Mouse (Mus musculus) CH12.LX (cell line): Measurements from ENCODE around the gene Tgds. TPM values are rescaled to one million over a fixed set of nuclear protein-coding genes. Genes with fewer than 3 reads are reported as not detected.

Experiments
- DNase-seq: peaks from one replicate; pipeline ENCODE4 v3.0.0-alpha.2; 2013; ENCODE audit errors: extremely low read depth
- H3K27ac ChIP-seq: 2 replicates; pipeline ENCODE4 v1.5.1; 2012; ENCODE audit warnings: low read depth, mild to moderate bottlenecking, control low read depth, moderate library complexity; ENCODE audit not compliant: insufficient read depth
- H3K27me3 ChIP-seq: replicated peaks from 2 replicates; pipeline ENCODE3; 2012; ENCODE audit warnings: inconsistent platforms
- H3K36me3 ChIP-seq, 2 experiments: replicated peaks in 1 of 2; 2 replicates each; pipeline versions ENCODE3 to v1.6.1; 2012; ENCODE audit warnings: inconsistent platforms in 1 of 2, low read length in 1 of 2, mild to moderate bottlenecking in 1 of 2, mixed read lengths in 1 of 2, moderate library complexity in 1 of 2; ENCODE audit not compliant: control insufficient read depth in 1 of 2, insufficient read depth in 1 of 2
- H3K4me1 ChIP-seq, 2 experiments: 2 replicates each; pipeline ENCODE4 v1.6.1; 2012; ENCODE audit warnings: inconsistent platforms in 1 of 2, moderate library complexity in 1 of 2; ENCODE audit not compliant: insufficient read depth in 2 of 2, control insufficient read depth in 1 of 2
- H3K4me2 ChIP-seq: 2 replicates; pipeline ENCODE4 v1.6.1; 2012; ENCODE audit warnings: low read depth, mild to moderate bottlenecking, control low read depth; ENCODE audit not compliant: poor library complexity, insufficient read depth, severe bottlenecking
- H3K4me3 ChIP-seq, 3 experiments: fragments of 150-350 bp in 1 of 3; sonication (generic) in 1 of 3; replicated peaks in 1 of 3; 2 replicates each; pipeline versions ENCODE3 to v1.5.1; 2011 to 2012; ENCODE audit warnings: low read depth in 2 of 3, low read length in 2 of 3, mild to moderate bottlenecking in 2 of 3, moderate library complexity in 2 of 3, control low read depth in 1 of 3, improper control_type of control experiment in 1 of 3, inconsistent platforms in 1 of 3, mixed read lengths in 1 of 3; ENCODE audit not compliant: poor library complexity in 1 of 3
- H3K79me2 ChIP-seq: replicated peaks from 2 replicates; pipeline ENCODE4 v1.6.1; 2012; ENCODE audit warnings: mild to moderate bottlenecking, moderate library complexity; ENCODE audit not compliant: control insufficient read depth, poor library complexity, insufficient read depth, severe bottlenecking; ENCODE audit errors: extremely low read depth
- H3K9ac ChIP-seq: 2 replicates; pipeline ENCODE4 v1.6.1; 2012; ENCODE audit warnings: low read depth, mild to moderate bottlenecking, control low read depth, moderate library complexity; ENCODE audit not compliant: insufficient read depth
- H3K9me3 ChIP-seq: replicated peaks from 2 replicates; pipeline ENCODE3; 2012; ENCODE audit warnings: low read length, inconsistent platforms, mixed read lengths
- CHD1 ChIP-seq: IDR thresholded peaks from 2 replicates; pipeline ENCODE4 v1.6.1; 2012; ENCODE audit warnings: low read depth, low read length, improper control_type of control experiment, inconsistent platforms
- CTCF ChIP-seq, 2 experiments: IDR thresholded peaks in 1 of 2; conservative IDR thresholded peaks in 1 of 2; 2 replicates each; pipeline ENCODE4 v1.5.1; 2011 to 2012; ENCODE audit warnings: low read depth in 2 of 2, low read length in 2 of 2, improper control_type of control experiment in 1 of 2, inconsistent platforms in 1 of 2, mild to moderate bottlenecking in 1 of 2, moderate library complexity in 1 of 2
- E2F4 ChIP-seq: IDR thresholded peaks from 2 replicates; pipeline ENCODE4 v1.6.1; 2011; ENCODE audit warnings: low read depth, low read length, improper control_type of control experiment; ENCODE audit not compliant: insufficient replicate concordance
- EP300 ChIP-seq: IDR thresholded peaks from 2 replicates; pipeline ENCODE4 v1.6.1; 2011; ENCODE audit warnings: low read length, improper control_type of control experiment
- GABPA ChIP-seq: IDR thresholded peaks from 2 replicates; pipeline ENCODE4 v1.6.1; 2012; ENCODE audit warnings: low read depth, low read length, improper control_type of control experiment, inconsistent platforms; ENCODE audit not compliant: insufficient replicate concordance
- HCFC1 ChIP-seq: IDR thresholded peaks from 2 replicates; pipeline ENCODE4 v1.6.1; 2012; ENCODE audit warnings: low read depth, mild to moderate bottlenecking, inconsistent platforms, low read length, improper control_type of control experiment
- IRF4 ChIP-seq: IDR thresholded peaks from 2 replicates; pipeline ENCODE4 v1.6.1; 2014; ENCODE audit warnings: low read depth, mild to moderate bottlenecking, inconsistent platforms, low read length, improper control_type of control experiment
- JUN ChIP-seq: IDR thresholded peaks from 2 replicates; pipeline ENCODE4 v1.6.1; 2011; ENCODE audit warnings: low read depth, mild to moderate bottlenecking, low read length, improper control_type of control experiment, moderate library complexity; ENCODE audit not compliant: insufficient read depth
- MAX ChIP-seq: IDR thresholded peaks from 2 replicates; pipeline ENCODE4 v1.6.1; 2011; ENCODE audit warnings: low read length, improper control_type of control experiment
- MXI1 ChIP-seq: IDR thresholded peaks from 2 replicates; pipeline ENCODE4 v1.6.1; 2011; ENCODE audit warnings: mild to moderate bottlenecking, low read depth, low read length, improper control_type of control experiment
- MYC ChIP-seq: IDR thresholded peaks from 2 replicates; pipeline ENCODE4 v1.6.1; 2011; ENCODE audit warnings: low read depth, mild to moderate bottlenecking, improper control_type of control experiment, low read length
- NELFE ChIP-seq: IDR thresholded peaks from 2 replicates; pipeline ENCODE4 v1.6.1; 2011; ENCODE audit warnings: low read depth, low read length, improper control_type of control experiment
- POLR2A ChIP-seq: IDR thresholded peaks from 2 replicates; pipeline ENCODE4 v1.6.1; 2011; ENCODE audit warnings: low read depth, mild to moderate bottlenecking, improper control_type of control experiment, low read length
- SIN3A ChIP-seq: IDR thresholded peaks from 2 replicates; pipeline ENCODE4 v1.6.1; 2012; ENCODE audit warnings: low read length, improper control_type of control experiment, inconsistent platforms
- TBP ChIP-seq: conservative IDR thresholded peaks from 2 replicates; pipeline ENCODE4 v1.6.1; 2011; ENCODE audit warnings: low read depth, low read length, improper control_type of control experiment
- TCF12 ChIP-seq: IDR thresholded peaks from 2 replicates; pipeline ENCODE4 v1.6.1; 2014; ENCODE audit warnings: low read depth, mild to moderate bottlenecking, inconsistent platforms, low read length, improper control_type of control experiment
- USF2 ChIP-seq: conservative IDR thresholded peaks from 2 replicates; pipeline ENCODE4 v1.6.1; 2011; ENCODE audit warnings: low read depth, low read length, improper control_type of control experiment
- ZC3H11A ChIP-seq: IDR thresholded peaks from 2 replicates; pipeline ENCODE4 v1.6.1; 2012; ENCODE audit warnings: low read depth, mild to moderate bottlenecking, inconsistent platforms, low read length, improper control_type of control experiment
- ZKSCAN1 ChIP-seq: IDR thresholded peaks from 2 replicates; pipeline ENCODE4 v1.6.1; 2012; ENCODE audit warnings: low read depth, inconsistent platforms, low read length, improper control_type of control experiment, borderline replicate concordance
- ZMIZ1 ChIP-seq: IDR thresholded peaks from 2 replicates; pipeline ENCODE4 v1.6.1; 2012; ENCODE audit warnings: low read depth, mild to moderate bottlenecking, inconsistent platforms, low read length, improper control_type of control experiment
- ZNF384 ChIP-seq: IDR thresholded peaks from 2 replicates; pipeline ENCODE4 v1.6.1; 2012; ENCODE audit warnings: low read depth, low read length, improper control_type of control experiment, inconsistent platforms
- dilution Hi-C: fragments of 300-500 bp; cut with MboI; formaldehyde crosslinking; loops from 2 replicates; pipeline ENCODE4 v1.14.3; 2020; ENCODE audit warnings: low sequenced_read_pairs; ENCODE audit not compliant: extremely low pct_unique_long_range_greater_than_20kb, extremely low pct_ligation_motif_present
- in situ Hi-C: fragments of 300-500 bp; cut with MboI; formaldehyde crosslinking; loops from 3 replicates; pipeline ENCODE4 v1.14.3; 2019; ENCODE audit warnings: low sequenced_read_pairs, low pct_ligation_motif_present, low pct_unique_long_range_greater_than_20kb, mixed read lengths
- polyA plus RNA-seq: library from polyadenylated mRNA; unstranded; fragments of >175 nt; gene quantifications from 2 replicates; pipeline ENCODE4 v1.2.1, GENCODE M21; 2012; ENCODE audit warnings: low read depth; ENCODE audit not compliant: insufficient read length
- total RNA-seq, 2 experiments: library from RNA; depleted of rRNA; stranded (reverse); fragments of 300-350 nt in 1 of 2; fragments of >200 nt in 1 of 2; gene quantifications; 2 replicates each; pipeline ENCODE4 v1.2.3; 2012 to 2014

Gene Tgds
- total and polyA plus RNA-seq, 3 experiments: 18.6 to 29.4 (median 19.5) TPM

DNA sequence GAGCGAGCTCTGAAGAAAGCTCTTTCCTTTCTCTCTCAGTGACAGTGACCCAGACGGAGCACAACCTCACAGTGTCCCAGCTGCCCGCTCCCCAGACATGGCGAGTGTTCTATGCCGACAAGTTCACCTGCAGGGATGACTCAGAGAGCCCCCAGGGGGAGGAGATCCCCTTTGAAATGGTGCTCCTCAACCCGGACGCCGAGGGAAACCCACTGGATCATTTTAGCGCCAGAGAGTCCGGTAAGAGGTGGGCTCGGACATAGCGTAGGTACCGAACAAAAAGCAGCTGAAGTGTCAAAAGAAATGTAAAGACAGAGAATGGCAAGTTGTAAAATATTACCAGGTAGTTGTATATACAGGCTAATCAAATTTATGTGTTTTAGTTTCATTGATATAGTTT, 15.5 kb upstream of the Tgds start:
- in situ Hi-C loops (no loop called here), dilution Hi-C loops (no loop called here)
- Histone ChIP-seq H3K9me3 (no peaks in the 10 kb centered on the region), H3K4me2 (no peak overlapping the region), H3K9ac (no peak overlapping the region), H3K4me3 (no peak overlapping the region), H3K79me2 (no peaks in the 10 kb centered on the region), H3K27ac (no peak overlapping the region), H3K36me3 (peaks cover 13 to 44% of the 10 kb centered on the region in 2 experiments), H3K27me3 (no peaks in the 10 kb centered on the region), H3K4me1 (peaks cover 0 to 8% of the 10 kb centered on the region in 2 experiments; a peak in 1 of 4 replicates)
- no peak for DNase-seq
- TF ChIP-seq JUN: no peak
- no peak for TF ChIP-seq MAX
- TF ChIP-seq E2F4: no peak
- no peak for TF ChIP-seq ZMIZ1
- no peak for TF ChIP-seq POLR2A
- TF ChIP-seq TCF12: no peak
- TF ChIP-seq CHD1: no peak
- no peak for TF ChIP-seq GABPA
- no peak for TF ChIP-seq MYC
- TF ChIP-seq MXI1: no peak
- no peak for TF ChIP-seq HCFC1
- TF ChIP-seq SIN3A: no peak
- no peak for TF ChIP-seq NELFE
- no peak for TF ChIP-seq CTCF (conservative IDR thresholded peaks at IDR 0.05 in 1 of 2, IDR thresholded peaks at IDR 0.05 in 1 of 2; ENCODE audit: low read depth in 2 of 2, low read length in 2 of 2)
- TF ChIP-seq USF2: no peak
- TF ChIP-seq ZNF384: no peak
- no peak for TF ChIP-seq ZKSCAN1
- no peak for TF ChIP-seq TBP
- no peak for TF ChIP-seq IRF4

DNA sequence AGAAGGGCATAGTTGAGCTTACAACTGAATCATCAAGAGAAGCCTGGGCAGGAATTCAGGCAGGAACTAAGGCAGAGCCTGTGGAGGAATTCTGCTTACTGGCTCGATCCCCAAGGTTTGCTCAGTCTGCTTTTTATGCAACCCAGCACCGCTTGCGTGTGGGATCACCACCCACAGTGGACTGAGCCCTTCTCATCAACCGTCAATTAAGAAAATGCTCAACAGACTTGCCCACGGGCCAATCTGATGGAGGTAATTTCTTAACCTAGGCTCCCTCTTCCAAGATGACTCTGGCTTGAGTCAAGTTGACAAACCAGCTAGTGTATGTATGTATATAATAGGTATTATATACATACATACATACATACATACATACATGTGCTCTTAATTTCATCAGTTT, 9.7 kb upstream of the Tgds start:
- H3K4me2 ChIP-seq: no peak overlapping the region
- in situ Hi-C loops: no loop called here
- H3K27me3 ChIP-seq: no peaks in the 10 kb centered on the region
- no peak overlapping the region for H3K9ac ChIP-seq
- no peak for TF ChIP-seq ZKSCAN1
- TF ChIP-seq CTCF (conservative IDR thresholded peaks at IDR 0.05 in 1 of 2, IDR thresholded peaks at IDR 0.05 in 1 of 2; ENCODE audit: low read depth in 2 of 2, low read length in 2 of 2): no peak
- TF ChIP-seq ZC3H11A: no peak
- TF ChIP-seq E2F4: no peak
- TF ChIP-seq USF2: no peak
- no peak for TF ChIP-seq TBP
- no peak for TF ChIP-seq HCFC1
- TF ChIP-seq EP300: no peak
- dilution Hi-C loops: no loop called here
- no peak for DNase-seq
- no peaks in the 10 kb centered on the region for H3K9me3 ChIP-seq
- H3K36me3 ChIP-seq: peaks cover 13 to 53% of the 10 kb centered on the region in 2 experiments
- H3K4me3 ChIP-seq: no peak overlapping the region
- H3K4me1 ChIP-seq: peaks cover 0 to 15% of the 10 kb centered on the region in 2 experiments; a peak in 2 of 4 replicates
- no peak overlapping the region for H3K27ac ChIP-seq
- H3K79me2 ChIP-seq: no peaks in the 10 kb centered on the region; the same call in 1 of the 2 replicates
